Mouse (Mus musculus) thymus, adult 2 months (tissue): ENCODE measurements around the gene Cdc25b. TPM values are rescaled to one million over a fixed set of nuclear protein-coding genes. Genes with fewer than 3 reads are reported as not detected.
A peak's percentile ranks its signal among the peaks of the same experiment; 100 is the strongest.

Source experiments
- DNase-seq: peaks from one replicate; pipeline ENCODE4 v3.0.0; 2021
- H3K27ac ChIP-seq: fragments of 200-500 bp; 2 replicates; pipeline ENCODE4 v1.5.1; 2012; ENCODE audit warnings: low read length, control low read depth; ENCODE audit not compliant: control insufficient read depth, insufficient read depth
- H3K27me3 ChIP-seq: fragments of 200-500 bp; 2 replicates; pipeline ENCODE4 v1.6.1; 2012; ENCODE audit warnings: mild to moderate bottlenecking, low read length, moderate library complexity, mixed read lengths; ENCODE audit not compliant: control insufficient read depth, insufficient read depth
- H3K36me3 ChIP-seq: fragments of 200-500 bp; 2 replicates; pipeline ENCODE4 v1.6.1; 2012; ENCODE audit warnings: mild to moderate bottlenecking, low read length, moderate library complexity; ENCODE audit not compliant: control insufficient read depth, insufficient read depth
- H3K4me1 ChIP-seq: fragments of 200-500 bp; replicated peaks from 2 replicates; pipeline ENCODE4 v1.6.1; 2012; ENCODE audit warnings: low read length; ENCODE audit not compliant: control insufficient read depth, insufficient read depth
- H3K4me3 ChIP-seq: fragments of 200-500 bp; 2 replicates; pipeline ENCODE4 v1.5.1; 2012; ENCODE audit warnings: mild to moderate bottlenecking, low read length, control low read depth, moderate library complexity; ENCODE audit not compliant: control insufficient read depth, insufficient read depth
- CTCF ChIP-seq: fragments of 200-500 bp; IDR thresholded peaks from 2 replicates; pipeline ENCODE4 v1.5.1; 2012; ENCODE audit warnings: mild to moderate bottlenecking, control low read depth, low read length, moderate library complexity, borderline replicate concordance; ENCODE audit not compliant: control insufficient read depth, poor library complexity, insufficient read depth; ENCODE audit errors: extremely low read depth
- POLR2A ChIP-seq: fragments of 200-500 bp; IDR thresholded peaks from 2 replicates; pipeline ENCODE4 v1.6.1; 2012; ENCODE audit warnings: mild to moderate bottlenecking, low read length, control low read depth, moderate library complexity; ENCODE audit not compliant: control insufficient read depth, poor library complexity, insufficient read depth; ENCODE audit errors: extremely low read depth
- WGBS: fragments of 180-500 bp; shearing (Covaris S2); methylation state at CpG from one replicate; pipeline ENCODE4 v1.1.7; 2018; 5-methylcytosine and 5-hydroxymethylcytosine counted together
- polyA plus RNA-seq: library from polyadenylated mRNA; depleted of rRNA; stranded (reverse); fragments of >200 nt; gene quantifications from 2 replicates; pipeline ENCODE4 v1.2.3, GENCODE M21; 2012

Gene Cdc25b
- polyA plus RNA-seq, 1 experiment: 121 TPM

DNA sequence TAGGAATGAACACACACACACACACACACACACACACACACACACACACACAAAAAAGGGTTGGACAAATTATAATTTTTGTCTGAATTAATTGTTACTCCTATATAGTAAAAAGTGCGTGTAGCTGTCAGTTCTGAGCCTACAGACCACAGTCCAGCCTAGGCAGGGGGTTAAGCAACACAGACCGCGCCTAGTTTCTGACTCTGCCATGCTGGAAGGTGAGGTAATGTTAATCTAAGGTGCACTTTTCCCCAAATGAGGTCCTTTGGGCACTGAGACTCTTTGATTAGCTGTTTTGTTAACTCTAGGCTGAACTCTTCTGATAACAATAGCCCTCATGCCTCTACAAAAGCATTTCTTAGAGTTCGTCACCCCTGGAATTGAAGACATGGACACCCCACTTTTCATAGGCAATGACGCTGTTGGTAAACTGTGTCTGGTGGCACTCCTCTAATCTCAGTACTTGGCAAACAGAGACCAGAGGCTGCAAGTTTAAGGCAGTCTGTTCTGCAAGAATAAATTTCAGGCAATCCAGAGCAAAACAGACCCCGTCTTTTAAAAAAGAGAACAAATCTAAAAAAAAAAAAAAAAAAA, 17.2 kb downstream of the Cdc25b start:
- TF ChIP-seq POLR2A (no peak), CTCF (no peak)
- no peak for DNase-seq
- H3K27ac ChIP-seq: no peak overlapping the region
- H3K4me1 ChIP-seq: peaks cover 6% of the 10 kb centered on the region; the same call in 1 of the 2 replicates
- H3K4me3 ChIP-seq: no peak overlapping the region
- 90% methylated on average over 6 of the region's 6 CpGs for WGBS
- no peaks in the 10 kb centered on the region for H3K36me3 ChIP-seq
- H3K27me3 ChIP-seq: no peaks in the 10 kb centered on the region

DNA sequence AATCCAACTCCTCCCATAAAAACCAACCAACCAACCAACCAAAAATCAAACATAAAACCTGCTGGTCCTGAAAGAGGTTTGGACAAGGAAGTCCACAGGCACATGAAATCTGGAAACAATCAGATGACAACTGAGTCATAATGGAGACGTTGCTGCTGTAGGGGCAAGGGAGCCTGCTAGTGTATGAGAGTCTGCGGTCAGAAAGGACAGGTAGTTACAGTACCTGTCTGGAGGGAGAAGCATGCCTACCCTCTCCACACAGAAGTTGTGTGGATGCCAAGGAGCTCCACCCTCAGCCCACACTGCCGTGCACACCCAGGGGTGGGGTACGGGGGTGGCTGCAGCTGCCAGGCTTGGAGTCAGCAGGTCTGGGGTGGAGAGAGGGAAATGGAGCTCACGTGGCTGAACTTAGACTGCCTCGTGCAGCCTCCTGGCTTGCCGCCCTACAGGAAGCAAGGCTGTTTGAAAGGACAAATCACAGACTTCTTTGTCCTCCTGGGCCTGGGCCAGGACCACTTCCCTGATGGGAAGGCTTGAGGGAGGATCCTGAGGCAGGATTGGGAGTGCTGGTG, 17.7 kb downstream of the Cdc25b start:
- Histone ChIP-seq H3K4me1 (peaks cover 8% of the 10 kb centered on the region), H3K27me3 (no peaks in the 10 kb centered on the region), H3K4me3 (no peak overlapping the region), H3K27ac (no peak overlapping the region), H3K36me3 (no peaks in the 10 kb centered on the region)
- peak; percentile 19 for DNase-seq
- no peak for TF ChIP-seq POLR2A
- no peak for TF ChIP-seq CTCF
- WGBS: 18% methylated on average over 7 of the region's 7 CpGs

DNA sequence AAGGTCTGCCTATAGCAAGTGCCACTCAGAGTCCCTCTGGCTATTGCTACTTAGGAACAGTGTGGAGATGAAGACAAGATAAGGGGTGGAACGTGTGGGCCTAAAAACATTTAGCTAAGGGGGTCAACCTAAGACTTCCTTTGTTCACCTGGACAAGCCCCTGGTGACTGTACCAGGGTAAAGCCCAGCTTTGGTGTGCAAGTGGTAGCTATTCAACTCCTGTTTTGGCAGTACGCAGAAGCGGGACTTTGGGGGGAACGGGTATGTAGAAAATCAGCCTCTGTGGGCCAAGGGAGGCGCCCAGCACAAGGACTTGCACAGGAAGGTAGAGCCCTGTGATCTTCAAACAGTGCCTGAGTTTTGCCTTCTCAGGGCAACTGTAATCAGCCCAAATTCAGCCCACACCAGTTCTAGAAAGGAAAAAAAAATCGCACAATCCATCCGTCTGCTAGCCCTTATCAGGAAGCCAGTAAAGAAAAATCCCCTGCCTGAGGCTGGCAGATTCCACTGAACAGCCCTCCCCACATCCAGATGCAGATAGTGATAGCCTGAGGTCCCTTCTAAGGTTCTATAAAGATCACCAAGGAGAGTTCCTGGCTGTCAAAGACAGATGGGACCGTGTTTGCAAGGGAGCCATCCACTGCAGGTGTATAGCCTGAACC, 18.9 kb downstream of the Cdc25b start:
- H3K4me1 ChIP-seq: peaks cover 12% of the 10 kb centered on the region
- H3K4me3 ChIP-seq: no peak overlapping the region
- no peak for TF ChIP-seq POLR2A
- no peak for TF ChIP-seq CTCF
- H3K27me3 ChIP-seq: no peaks in the 10 kb centered on the region
- 78% methylated on average over 8 of the region's 8 CpGs for WGBS
- H3K36me3 ChIP-seq: no peaks in the 10 kb centered on the region
- H3K27ac ChIP-seq: no peak overlapping the region
- DNase-seq: no peak

DNA sequence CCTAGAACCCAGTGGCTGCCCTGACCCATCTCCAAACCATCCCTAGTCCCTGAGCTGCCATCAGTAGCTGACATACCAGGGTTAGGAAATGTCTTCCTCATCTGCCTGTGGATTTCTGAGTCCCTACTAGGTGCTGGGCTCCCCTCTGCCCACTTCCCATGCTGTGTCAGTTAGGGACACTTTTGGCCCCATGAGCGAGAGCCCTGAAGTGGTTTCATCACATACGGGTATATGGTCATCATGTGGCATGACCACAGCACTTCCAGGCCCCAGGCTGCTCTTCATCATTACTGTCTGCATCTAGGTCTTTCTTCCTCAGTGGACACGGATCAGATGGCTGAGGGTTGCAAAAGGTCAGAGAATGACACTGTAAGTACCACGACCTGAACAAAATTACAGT, 20.0 kb downstream of the Cdc25b start, which contains the start of gene Ap5s1:
Gene Ap5s1, plus strand, starts transcription at position 301 of the 400 bp plus-strand sequence.
- Histone ChIP-seq H3K36me3 (no peaks in the 10 kb centered on the region), H3K4me1 (peaks cover 16% of the 10 kb centered on the region), H3K27ac (no peak within 1 kb of the TSS), H3K27me3 (no peaks in the 10 kb centered on the region), H3K4me3 (no peak within 1 kb of the TSS)
- 93% methylated on average over 4 of the region's 4 CpGs for WGBS
- TF ChIP-seq POLR2A (no peak), CTCF (no peak)
- DNase-seq: no peak

DNA sequence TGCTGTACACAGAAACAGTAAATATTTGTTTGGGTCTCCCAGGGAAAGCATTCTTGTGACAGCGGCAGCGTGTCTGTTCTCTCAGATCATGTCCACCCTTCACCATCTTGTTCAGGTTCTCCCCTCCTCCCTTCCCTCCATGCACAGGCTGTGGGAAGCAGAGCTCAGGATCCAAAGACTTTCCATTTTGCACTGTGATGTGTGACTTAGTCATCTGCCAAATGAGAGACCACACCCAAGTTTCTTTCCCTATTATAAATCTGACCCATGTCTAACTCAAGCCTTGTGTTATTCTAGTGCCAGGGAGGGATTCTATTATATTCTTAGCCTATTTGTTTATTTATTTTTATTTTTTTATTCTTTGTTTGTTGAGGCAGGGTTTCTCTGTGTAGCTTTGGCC, 21.6 kb downstream of the Cdc25b start:
- WGBS: 94% methylated on average over 2 of the region's 2 CpGs
- Histone ChIP-seq H3K36me3 (no peaks in the 10 kb centered on the region), H3K4me3 (no peak overlapping the region), H3K27ac (no peak overlapping the region), H3K27me3 (no peaks in the 10 kb centered on the region), H3K4me1 (peaks cover 16% of the 10 kb centered on the region)
- no peak for TF ChIP-seq POLR2A
- no peak for TF ChIP-seq CTCF
- no peak for DNase-seq

DNA sequence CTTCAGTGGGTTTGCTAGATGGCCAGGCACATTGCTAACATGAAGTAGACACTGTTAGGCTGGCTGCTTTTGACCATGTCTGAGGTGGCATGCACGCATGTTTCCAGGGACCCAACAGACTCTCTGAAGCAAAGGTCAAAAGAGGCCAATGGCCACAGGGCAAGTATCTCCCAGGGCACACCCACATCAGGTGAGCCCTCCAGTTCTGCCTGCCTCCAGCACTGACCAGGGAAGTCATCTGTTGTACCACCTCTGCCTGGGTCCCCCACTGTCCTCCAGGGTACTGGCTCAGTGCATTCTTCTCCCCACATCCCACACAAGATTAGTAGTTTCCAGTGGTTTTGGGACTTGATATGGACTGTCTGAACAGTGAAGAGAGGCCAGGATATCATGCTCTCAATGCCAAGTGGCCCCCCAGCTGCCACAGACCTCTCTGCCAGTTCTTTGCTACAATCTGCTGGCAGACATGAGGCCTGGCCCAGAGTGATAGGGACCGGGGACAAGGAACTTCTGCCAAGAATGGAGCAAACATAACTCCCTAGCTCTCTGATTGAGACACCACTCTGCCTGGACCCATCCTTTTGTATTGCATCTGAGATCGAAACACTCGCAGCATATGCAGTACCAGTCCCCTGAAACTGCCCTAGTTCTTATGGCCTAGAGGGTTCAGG, 22.5 kb downstream of the Cdc25b start:
- Histone ChIP-seq H3K27me3 (no peaks in the 10 kb centered on the region), H3K27ac (no peak overlapping the region), H3K4me1 (peaks cover 16% of the 10 kb centered on the region), H3K4me3 (no peak overlapping the region), H3K36me3 (no peaks in the 10 kb centered on the region)
- DNase-seq: no peak
- 91% methylated on average over 4 of the region's 4 CpGs for WGBS
- TF ChIP-seq POLR2A: no peak
- no peak for TF ChIP-seq CTCF
